Mouse (Mus musculus) erythroblast, adult 5-6 weeks (primary cell): Measurements from ENCODE around the gene Irgc1. TPM values are rescaled to one million over a fixed set of nuclear protein-coding genes. Genes with fewer than 3 reads are reported as not detected.
A peak's percentile ranks its signal among the peaks of the same experiment; 100 is the strongest.

Experiments
- ATAC-seq: replicated peaks from 2 replicates; pipeline ENCODE4 v1.8.0; 2016; ENCODE audit warnings: moderate number of reproducible peaks, mild to moderate bottlenecking, moderate TSS enrichment, inconsistent platforms; ENCODE audit not compliant: poor library complexity, low FRiP score, severe bottlenecking
- total RNA-seq, 2 experiments: library from RNA; stranded (forward) in 1 of 2; stranded (reverse) in 1 of 2; fragments of 150-400 nt in 1 of 2; fragments of 200-764, 138-1000 nt in 1 of 2; gene quantifications; 2 replicates each; pipeline versions ENCODE4 v1.2.3 to v1.2.4; 2015 to 2017; ENCODE audit warnings: low replicate concordance in 2 of 2

The Irgc1 gene
- total RNA-seq, 2 experiments from 2014 or later, result not detected

- ATAC-seq, result peak; percentile 85
Observed at GRCm38 (mm10) chr7:24441785-24442184, 10.3 kb downstream of the Irgc1 start.

GRCm38 (mm10) chr7:24439891-24440290 lies 12.2 kb downstream of the Irgc1 start:
- ATAC-seq, result no peak

GRCm38 (mm10) chr7:24439191-24439590 lies 12.9 kb downstream of the Irgc1 start:
- ATAC-seq, result no peak

GRCm38 (mm10) chr7:24437981-24438380 lies 14.1 kb downstream of the Irgc1 start:
- no peak for ATAC-seq

GRCm38 (mm10) chr7:24435305-24435704 lies 16.8 kb downstream of the Irgc1 start:
- no peak for ATAC-seq

DNA sequence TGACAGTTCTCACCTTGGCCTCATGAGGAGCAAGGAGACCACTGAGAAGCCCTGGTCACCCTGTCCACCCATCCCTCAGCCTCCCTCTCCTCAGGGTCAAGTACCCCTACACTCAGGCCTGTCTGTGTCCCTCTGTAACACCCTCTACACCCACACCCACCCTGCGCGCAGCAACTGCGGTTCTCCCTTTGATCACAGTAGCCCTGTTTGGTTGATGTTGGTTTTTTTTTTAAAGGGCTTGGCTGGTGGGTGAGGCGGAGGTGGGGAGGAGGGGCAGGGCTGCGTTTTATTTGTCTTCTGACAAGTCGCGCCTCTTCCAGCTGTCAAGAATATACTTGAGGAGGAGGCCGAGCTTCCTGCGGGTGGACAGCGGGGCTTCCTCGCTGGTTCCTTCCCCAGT lies 20.4 kb downstream of the Irgc1 start:
- no peak for ATAC-seq

DNA sequence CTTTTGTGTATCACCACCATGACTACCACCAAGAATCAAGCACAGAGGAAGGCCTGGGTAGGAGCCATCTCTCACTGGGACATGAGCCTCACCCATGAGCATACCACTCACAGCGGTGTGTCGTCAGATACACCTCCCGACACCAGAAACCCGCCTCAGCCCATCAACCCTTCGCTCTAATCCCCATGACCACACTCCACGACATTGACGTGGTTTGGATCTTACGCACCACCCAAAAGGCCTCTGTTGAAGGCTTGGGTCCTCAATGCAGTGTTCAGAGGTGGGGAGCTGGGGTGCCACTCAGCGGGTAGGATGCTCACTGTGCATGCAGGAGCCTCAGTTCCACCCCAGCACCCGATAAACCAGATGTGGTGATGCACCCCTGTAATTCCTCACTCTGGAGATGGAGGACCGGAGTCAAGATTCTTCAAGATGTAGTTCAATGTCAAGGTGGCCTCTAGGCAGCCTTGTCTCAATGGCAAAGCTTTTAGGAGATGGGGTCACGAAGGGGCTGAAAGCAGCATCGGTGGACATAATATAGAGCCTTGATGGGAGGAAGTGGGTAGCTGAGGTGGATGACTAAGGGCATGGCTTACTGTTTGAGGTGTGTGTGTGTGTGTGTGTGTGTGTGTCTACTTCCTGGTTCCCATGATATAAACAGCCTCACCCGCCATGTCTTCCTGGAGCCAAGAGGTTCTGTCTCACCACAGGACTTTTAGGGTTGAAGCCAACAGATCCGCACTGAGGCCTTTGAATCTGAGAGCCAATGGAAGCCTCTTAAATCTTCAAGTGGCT lies 21.3 kb downstream of the Irgc1 start:
- no peak for ATAC-seq

DNA sequence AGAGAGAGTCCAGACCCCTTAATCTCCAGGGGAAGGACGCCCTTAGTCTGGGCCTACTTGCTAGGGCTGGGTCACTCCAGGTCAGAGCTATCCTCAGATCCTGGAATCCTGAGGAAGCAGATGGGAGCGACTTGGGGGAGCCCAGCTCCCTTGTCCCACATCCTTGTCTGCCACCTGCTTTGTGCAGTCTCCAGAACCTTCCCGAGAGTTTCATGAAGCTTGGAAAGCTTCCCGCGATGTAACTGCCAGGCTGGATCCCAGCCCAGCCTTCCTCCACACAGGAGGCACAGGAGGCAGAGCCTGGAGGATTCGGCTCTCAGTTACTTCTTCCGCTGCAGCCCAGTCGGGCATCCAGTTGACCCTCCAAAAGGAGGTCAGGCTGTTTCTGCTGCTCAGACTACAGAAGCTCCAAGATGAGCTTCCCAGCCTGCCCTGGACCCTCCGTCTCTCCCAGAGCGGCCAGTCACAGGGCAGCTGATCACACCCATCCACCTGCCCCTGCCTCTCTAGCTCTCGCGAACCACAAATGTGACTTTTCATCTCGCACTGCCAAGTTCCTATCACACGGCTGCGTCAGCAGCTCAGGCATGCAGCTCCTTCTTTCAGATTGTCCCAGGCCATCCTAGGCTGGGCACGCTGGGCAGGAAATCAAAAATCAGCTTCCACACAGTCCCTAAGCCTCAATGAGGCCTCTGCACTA lies 22.5 kb downstream of the Irgc1 start:
- ATAC-seq, result no peak

GRCm38 (mm10) chr7:24428725-24429124 lies 23.4 kb downstream of the Irgc1 start:
- no peak for ATAC-seq

DNA sequence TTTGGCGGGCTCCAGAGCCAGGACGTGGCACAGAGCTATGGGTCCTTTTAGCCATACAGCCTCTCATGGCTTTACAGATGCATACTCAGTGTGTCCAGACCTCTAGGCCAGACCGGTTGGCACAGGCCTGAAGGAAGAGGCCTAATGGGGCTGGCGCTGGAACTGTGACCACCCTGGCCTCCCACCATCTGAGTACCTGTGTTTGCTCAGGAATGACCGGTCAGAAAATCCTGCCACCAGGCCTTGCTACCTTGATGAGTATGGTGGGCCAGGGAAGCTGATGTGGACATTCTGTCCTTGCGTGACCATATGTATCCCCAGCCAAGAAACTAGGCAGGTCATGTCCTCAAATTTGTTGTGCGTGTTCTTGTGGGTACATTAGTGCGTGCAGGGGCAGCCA lies 24.9 kb downstream of the Irgc1 start:
- ATAC-seq, result no peak

DNA sequence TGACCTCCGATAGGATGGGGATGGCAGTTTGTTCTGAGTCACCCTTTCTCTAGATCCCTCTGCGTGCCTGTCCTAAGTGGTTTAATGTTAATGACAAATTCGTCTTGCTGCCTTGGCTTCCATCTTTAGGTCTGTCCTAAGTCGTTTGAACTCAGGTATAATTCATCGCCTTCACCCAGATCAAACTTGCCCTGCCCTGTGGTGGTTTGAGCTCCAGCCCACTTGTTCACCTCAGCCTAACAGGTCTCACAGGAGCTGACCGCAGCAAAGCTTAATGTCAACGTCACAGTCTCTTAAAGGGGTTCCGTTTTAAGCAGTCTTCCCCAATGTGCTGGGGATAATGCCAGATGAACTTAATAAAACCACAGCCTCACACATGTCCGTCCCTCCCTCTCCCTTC lies 26.2 kb downstream of the Irgc1 start:
- no peak for ATAC-seq

DNA sequence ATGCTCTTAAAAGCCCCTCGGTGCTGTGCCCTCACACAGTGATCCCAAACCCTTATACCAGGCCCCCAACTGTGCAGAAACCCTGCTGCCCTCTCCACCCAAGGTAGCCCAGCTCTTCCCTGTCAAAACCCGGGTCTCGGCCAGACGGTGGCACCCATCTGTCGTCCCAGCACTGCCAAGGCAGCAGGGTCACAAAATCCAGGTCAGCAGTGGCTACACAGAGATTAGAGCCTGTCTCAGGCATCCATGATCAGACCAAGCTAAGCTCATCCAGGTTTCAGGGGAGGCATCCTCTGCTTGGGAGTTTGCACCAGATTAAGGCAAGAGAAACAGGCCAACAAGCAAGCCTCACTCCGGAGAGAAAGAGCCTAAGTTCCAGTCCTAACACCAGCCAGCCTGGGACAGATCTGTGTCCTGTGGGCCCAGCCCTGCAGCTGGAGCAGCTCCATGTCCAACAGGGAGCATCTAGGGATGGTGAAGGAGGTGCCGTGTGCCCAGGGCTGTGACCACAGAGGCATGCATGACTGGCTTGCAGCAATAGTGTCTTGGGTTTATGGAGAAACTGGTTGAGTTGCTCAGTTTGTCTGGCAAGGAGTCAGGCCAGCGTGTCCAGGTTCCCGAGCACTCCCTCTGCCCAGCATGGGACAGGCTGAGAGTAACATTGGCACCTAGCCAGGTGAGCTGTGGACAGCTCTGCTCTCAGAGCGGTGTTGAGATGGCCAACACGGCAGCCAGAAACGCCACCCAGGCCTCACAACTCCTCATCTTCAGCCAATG lies 28.0 kb downstream of the Irgc1 start:
- ATAC-seq, result no peak

DNA sequence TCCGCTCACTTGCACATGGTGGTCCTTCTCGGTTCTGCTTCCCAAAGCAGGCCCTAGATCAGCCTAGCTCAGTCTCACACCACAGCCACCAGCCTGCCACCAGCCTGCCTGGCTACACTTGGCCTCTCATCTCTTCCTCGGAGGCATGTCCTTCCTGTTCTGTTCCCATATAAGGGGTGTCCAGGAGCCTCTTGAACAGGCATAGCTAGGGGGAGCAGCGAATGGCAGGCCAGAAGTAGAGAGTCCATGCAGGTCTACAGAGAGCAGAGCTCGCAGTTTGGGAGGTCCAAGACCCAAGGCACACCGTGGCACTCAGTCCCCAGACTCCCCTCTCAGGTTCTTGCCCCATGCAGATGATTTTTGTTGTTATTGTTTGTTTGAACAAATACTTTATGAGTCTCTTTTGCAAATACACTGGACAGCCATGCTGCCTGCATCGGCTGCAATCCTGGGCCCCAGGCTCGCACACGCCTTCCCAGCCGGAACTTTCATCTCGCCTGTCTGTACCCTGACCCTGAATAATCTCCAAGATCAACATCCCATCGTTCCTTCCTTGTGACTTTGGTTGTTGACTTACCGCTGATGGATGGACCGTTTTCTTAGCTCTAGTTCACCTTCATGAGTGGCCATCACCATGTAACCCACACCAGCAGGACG lies 28.9 kb downstream of the Irgc1 start:
- no peak for ATAC-seq

DNA sequence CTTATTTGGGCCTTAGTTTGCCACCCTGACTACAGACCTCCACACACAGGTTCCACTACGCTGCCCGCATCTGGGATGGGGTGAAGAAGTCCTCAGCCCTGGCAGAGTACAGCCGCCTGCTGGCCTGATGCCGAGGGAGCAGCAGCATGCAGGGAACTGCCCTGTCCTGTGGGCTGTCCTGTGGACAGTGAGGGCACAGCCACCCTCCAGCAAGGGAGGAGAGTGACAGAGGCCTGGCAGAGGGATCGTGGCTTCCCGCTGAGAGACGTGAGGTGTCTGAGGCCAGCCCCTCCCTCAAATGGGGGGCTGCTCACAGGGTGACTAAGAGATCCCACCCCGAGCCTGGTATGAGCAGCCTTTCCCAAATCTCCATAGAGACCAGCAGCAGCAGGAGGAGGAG lies 29.8 kb downstream of the Irgc1 start:
- no peak for ATAC-seq

GRCm38 (mm10) chr7:24421648-24422047 lies 30.4 kb downstream of the Irgc1 start:
- no peak for ATAC-seq

- ATAC-seq, result no peak
Observed at GRCm38 (mm10) chr7:24419579-24419978, 32.5 kb downstream of the Irgc1 start.

GRCm38 (mm10) chr7:24415261-24415660 lies 36.8 kb downstream of the Irgc1 start:
- ATAC-seq, result no peak

- no peak for ATAC-seq
Observed at GRCm38 (mm10) chr7:24413630-24414029, 38.5 kb downstream of the Irgc1 start.

- no peak for ATAC-seq
Observed at GRCm38 (mm10) chr7:24410831-24411230, 41.3 kb downstream of the Irgc1 start.

GRCm38 (mm10) chr7:24410123-24410522 lies 42.0 kb downstream of the Irgc1 start:
- ATAC-seq, result no peak
